Mouse (Mus musculus) heart, adult 2 months (tissue): ENCODE measurements around the gene Fscn1. TPM values are rescaled to one million over a fixed set of nuclear protein-coding genes. Genes with fewer than 3 reads are reported as not detected.

Source experiments
- DNase-seq, 2 experiments: peaks; one replicate each; pipeline ENCODE4 v3.0.0; 2021
- H3K27ac ChIP-seq: fragments of 200-600 bp; 2 replicates; pipeline ENCODE4 v1.8.1; 2022
- H3K27me3 ChIP-seq: fragments of 200-500 bp; 2 replicates; pipeline ENCODE4 v1.6.1; 2012; ENCODE audit warnings: mild to moderate bottlenecking, low read length, inconsistent platforms, mixed read lengths; ENCODE audit not compliant: control insufficient read depth, insufficient read depth
- H3K36me3 ChIP-seq: fragments of 200-500 bp; 2 replicates; pipeline ENCODE4 v1.6.1; 2012; ENCODE audit warnings: low read length, inconsistent platforms; ENCODE audit not compliant: control insufficient read depth, insufficient read depth
- H3K4me1 ChIP-seq: fragments of 200-500 bp; 2 replicates; pipeline ENCODE4 v1.6.1; 2011; ENCODE audit warnings: low read length; ENCODE audit not compliant: control insufficient read depth, insufficient read depth
- H3K4me3 ChIP-seq: fragments of 200-600 bp; 2 replicates; pipeline ENCODE4 v1.8.1; 2022
- H3K79me2 ChIP-seq: fragments of 200-500 bp; replicated peaks from 2 replicates; pipeline ENCODE4 v1.6.1; 2012; ENCODE audit warnings: mild to moderate bottlenecking, inconsistent platforms, low read length, moderate library complexity, mixed read lengths; ENCODE audit not compliant: control insufficient read depth, insufficient read depth
- H3K9ac ChIP-seq: fragments of 200-500 bp; 2 replicates; pipeline ENCODE4 v1.6.1; 2012; ENCODE audit warnings: low read depth, mild to moderate bottlenecking, control low read depth, inconsistent platforms, low read length, mixed read lengths
- CTCF ChIP-seq: fragments of 200-600 bp; IDR thresholded peaks from 2 replicates; pipeline ENCODE4 v1.8.1; 2022; ENCODE audit warnings: antibody characterized with exemption, mild to moderate bottlenecking, moderate library complexity
- EP300 ChIP-seq: fragments of 200-500 bp; IDR thresholded peaks from 2 replicates; pipeline ENCODE4 v1.6.1; 2011; ENCODE audit warnings: low read depth, low read length, control low read depth; ENCODE audit not compliant: insufficient read depth
- POLR2A ChIP-seq: fragments of 200-500 bp; IDR thresholded peaks from 2 replicates; pipeline ENCODE4 v1.6.1; 2011; ENCODE audit warnings: mild to moderate bottlenecking, low read depth, low read length, control low read depth; ENCODE audit not compliant: insufficient read depth
- WGBS: fragments of 180-500 bp; shearing (Covaris S2); methylation state at CpG from one replicate; pipeline ENCODE4 v1.1.7; 2018; 5-methylcytosine and 5-hydroxymethylcytosine counted together
- intact Hi-C: fragments of 180-260 bp; cut with DNase I; formaldehyde crosslinking; loops from one replicate; pipeline ENCODE4 v1.15.1; 2025
- polyA plus RNA-seq: library from polyadenylated mRNA; depleted of rRNA; stranded (reverse); fragments of >200 nt; gene quantifications from 2 replicates; pipeline ENCODE4 v1.2.3, GENCODE M21; 2012; rRNA removed
- total RNA-seq, 2 experiments: library from RNA; stranded (reverse); gene quantifications; 2 replicates each; pipeline ENCODE4 v1.2.3; 2021

The Fscn1 gene
- total and polyA plus RNA-seq, 3 experiments: 18.7 to 37.0 (median 22.5) TPM

DNA sequence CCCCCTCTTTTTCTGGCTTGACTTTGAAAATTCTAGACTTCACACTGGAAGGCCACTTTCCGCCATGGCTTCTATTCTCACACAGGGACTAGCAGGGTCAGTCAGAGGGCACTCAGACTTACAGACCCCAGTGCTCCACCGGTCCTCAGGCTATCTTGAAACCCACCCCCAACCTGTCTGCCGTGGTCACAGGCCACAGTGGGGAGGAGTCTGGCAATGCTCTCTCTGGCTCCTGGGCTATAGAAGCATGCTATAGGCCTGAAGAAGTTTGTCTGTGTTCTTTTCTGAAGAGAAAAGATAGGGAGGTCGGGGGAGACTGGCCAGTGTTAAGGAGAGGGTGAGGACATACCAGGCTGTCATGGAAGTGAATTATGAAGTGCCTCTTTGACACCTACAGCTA lies 39.9 kb downstream of the Fscn1 start:
- H3K27ac ChIP-seq: peak overlapping the region; percentile 63
- no peak for DNase-seq
- TF ChIP-seq EP300: no peak
- no peak for TF ChIP-seq CTCF
- no peak for TF ChIP-seq POLR2A
- no peaks in the 10 kb centered on the region for H3K27me3 ChIP-seq
- 62% methylated on average over 4 of the region's 4 CpGs for WGBS
- no peaks in the 10 kb centered on the region; the same call in 1 of the 2 replicates for H3K36me3 ChIP-seq
- H3K4me1 ChIP-seq: peaks cover 20% of the 10 kb centered on the region
- no peaks in the 10 kb centered on the region for H3K79me2 ChIP-seq
- no peak overlapping the region for H3K9ac ChIP-seq
- H3K4me3 ChIP-seq: no peak overlapping the region
- intact Hi-C loops: no loop called here

DNA sequence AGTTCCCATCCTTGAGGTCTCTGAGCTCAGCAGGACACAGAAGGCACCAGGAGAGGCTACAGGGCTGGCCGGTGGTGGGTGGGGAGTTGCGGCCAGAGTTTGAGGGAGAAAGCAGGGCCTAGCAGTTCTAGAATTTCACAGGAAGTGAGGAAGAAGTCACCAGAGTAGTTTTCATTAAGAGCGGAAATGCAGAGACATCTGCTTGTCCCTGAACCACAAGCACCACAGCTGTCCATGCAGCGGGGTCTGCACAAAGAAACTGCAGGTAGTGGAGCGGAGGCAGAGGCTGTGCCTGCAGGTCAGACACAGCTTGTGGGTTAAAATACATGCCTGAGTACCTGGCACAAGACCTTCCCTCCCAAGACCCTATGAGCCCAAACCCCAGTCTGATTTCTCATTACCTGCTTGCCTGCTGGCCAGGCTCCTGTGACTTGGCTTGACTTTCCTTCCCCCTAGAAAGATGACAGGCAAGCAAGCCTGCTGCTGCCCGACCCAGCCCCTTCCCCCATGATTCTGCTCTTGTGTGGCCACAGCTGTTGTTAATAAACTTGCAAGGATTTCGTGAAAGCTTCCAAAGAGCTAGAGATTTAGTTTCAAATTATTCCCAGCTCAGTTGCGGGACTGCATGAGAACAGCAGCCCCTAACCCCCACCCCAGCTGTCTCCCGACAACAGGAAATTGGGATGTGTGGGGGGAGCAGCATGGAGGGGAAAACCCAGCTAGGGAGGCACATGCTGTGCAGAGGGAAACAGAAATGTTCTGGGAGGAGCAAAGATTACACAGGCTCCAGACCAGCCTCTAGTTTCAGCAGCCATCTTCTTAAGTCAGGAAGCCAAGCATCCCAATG lies 40.7 kb downstream of the Fscn1 start:
- Histone ChIP-seq H3K4me3 (no peak overlapping the region), H3K79me2 (no peaks in the 10 kb centered on the region), H3K4me1 (peaks cover 20% of the 10 kb centered on the region), H3K36me3 (no peaks in the 10 kb centered on the region; the same call in 1 of the 2 replicates), H3K27me3 (no peaks in the 10 kb centered on the region), H3K27ac (peak overlapping the region; percentile 63), H3K9ac (no peak overlapping the region)
- TF ChIP-seq EP300: no peak
- no peak for TF ChIP-seq POLR2A
- TF ChIP-seq CTCF: no peak
- DNase-seq: peak in 1 of 2 experiments; percentile 17
- WGBS: 43% methylated on average over 9 of the region's 9 CpGs
- intact Hi-C loops: no loop called here

DNA sequence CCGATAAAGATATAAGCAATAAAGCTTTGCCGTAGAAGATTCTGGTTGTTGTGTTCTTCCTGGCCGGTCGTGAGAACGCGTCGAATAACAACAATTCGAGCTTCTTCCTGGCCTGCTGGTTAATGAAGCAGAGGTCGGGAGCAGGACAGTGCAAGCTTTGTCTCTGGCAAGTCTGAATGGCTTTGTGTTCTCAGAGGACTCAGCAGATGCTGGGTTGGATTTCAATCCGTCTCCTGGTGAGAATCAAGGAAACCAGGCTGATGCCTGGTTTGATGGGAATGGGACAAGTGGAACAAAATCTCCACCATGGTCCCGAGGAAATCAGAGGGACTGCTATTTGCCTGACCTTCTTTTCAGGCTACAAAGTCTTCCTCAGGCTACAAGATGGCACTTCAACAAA lies 49.2 kb downstream of the Fscn1 start:
- DNase-seq: no peak
- Histone ChIP-seq H3K79me2 (no peaks in the 10 kb centered on the region), H3K4me3 (no peak overlapping the region), H3K36me3 (no peaks in the 10 kb centered on the region), H3K27me3 (no peaks in the 10 kb centered on the region), H3K4me1 (no peaks in the 10 kb centered on the region), H3K9ac (no peak overlapping the region), H3K27ac (peak overlapping the region; percentile 15; the same call in 1 of the 2 replicates)
- intact Hi-C loops: no loop called here
- no peak for TF ChIP-seq CTCF
- no peak for TF ChIP-seq POLR2A
- TF ChIP-seq EP300: no peak
- 73% methylated on average over 11 of the region's 11 CpGs for WGBS

DNA sequence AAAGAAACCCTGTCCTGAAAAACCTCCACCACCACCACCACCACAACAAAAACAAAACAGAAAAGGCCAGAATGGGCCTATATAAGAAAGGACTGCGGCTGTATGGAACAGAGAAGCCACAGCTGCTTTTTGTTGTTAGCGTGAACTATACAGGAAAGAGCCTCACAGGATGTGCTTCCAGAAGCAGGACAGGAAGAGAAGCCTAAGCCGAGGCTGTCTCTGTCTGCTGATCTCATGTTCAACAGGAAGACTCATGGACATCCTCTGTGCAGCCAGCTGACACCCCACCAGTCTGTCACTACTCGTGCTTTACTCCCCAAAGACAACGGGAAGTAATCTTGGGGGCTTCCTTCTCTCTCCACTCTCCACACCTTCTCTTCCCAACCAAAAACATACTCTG lies 57.3 kb downstream of the Fscn1 start:
- Histone ChIP-seq H3K27ac (peak overlapping the region; percentile 48), H3K4me1 (peaks cover 7% of the 10 kb centered on the region), H3K4me3 (no peak overlapping the region), H3K79me2 (no peaks in the 10 kb centered on the region; the same call in 1 of the 2 replicates), H3K36me3 (peaks cover 4% of the 10 kb centered on the region; the same call in 1 of the 2 replicates), H3K9ac (no peak overlapping the region), H3K27me3 (no peaks in the 10 kb centered on the region)
- TF ChIP-seq POLR2A (0 out of 2 replicates have a peak, but pooled peaks have one; percentile 28), EP300 (0 out of 2 replicates have a peak, but pooled peaks have one; percentile 20), CTCF (no peak)
- DNase-seq: peak in 1 of 2 experiments; percentile 23
- WGBS: 25% methylated on average over 5 of the region's 5 CpGs
- intact Hi-C loops: loop anchor here (5.0 kb wide), 1 partner anchor 55 kb away; the partner anchor contains the start of gene Fscn1

Other genes with a start within 250 kb of the Fscn1 start
- 10 to 100 TPM; 49.7 to 60.3 TPM for gene Tnrc18, start 142.7 kb upstream of the Fscn1 start, total RNA-seq
- 15.1 and 18.5 TPM in 2 replicates for gene Tnrc18, start 142.7 kb upstream of the Fscn1 start, polyA plus RNA-seq
- gene Fbxl18, start 64.9 kb upstream of the Fscn1 start, total RNA-seq: 1 to 10 TPM; 4.0 to 4.5 TPM
- gene Fbxl18, start 64.9 kb upstream of the Fscn1 start, polyA plus RNA-seq: 6.9 and 7.6 TPM in 2 replicates
- 100 to 1,000 TPM; 679 to 987 TPM for gene Actb, start 53.6 kb upstream of the Fscn1 start, total RNA-seq
- gene Actb, start 53.6 kb upstream of the Fscn1 start, polyA plus RNA-seq: 1,148 and 1,181 TPM in 2 replicates
- gene Rnf216, start 152.7 kb downstream of the Fscn1 start, total RNA-seq: 10 to 100 TPM; 23.3 to 23.8 TPM
- gene Rnf216, start 152.7 kb downstream of the Fscn1 start, polyA plus RNA-seq: 16.5 and 16.8 TPM in 2 replicates
- gene Olfr718-ps1, start 187.2 kb downstream of the Fscn1 start, total RNA-seq: not detected
- not detected in 2 replicates for gene Olfr718-ps1, start 187.2 kb downstream of the Fscn1 start, polyA plus RNA-seq
- gene Rbak, start 220.4 kb downstream of the Fscn1 start, total RNA-seq: 1 to 10 TPM; 4.3 to 4.4 TPM
- gene Rbak, start 220.4 kb downstream of the Fscn1 start, polyA plus RNA-seq: 1.9 and 3.6 TPM in 2 replicates
- not detected for gene Spdye4b, start 220.7 kb downstream of the Fscn1 start, total RNA-seq
- gene Spdye4b, start 220.7 kb downstream of the Fscn1 start, polyA plus RNA-seq: not detected in 2 replicates